Mouse (Mus musculus) stomach, postnatal 0 days (tissue): ENCODE data around the gene Gpc3.

Source experiments
- CTCF ChIP-seq: IDR thresholded peaks from 2 replicates; pipeline ENCODE4 v1.5.1; 2016; ENCODE audit warnings: antibody characterized with exemption, low read depth, mild to moderate bottlenecking, moderate library complexity
- EP300 ChIP-seq: optimal IDR thresholded peaks from 2 replicates; pipeline ENCODE3; 2016; ENCODE audit warnings: antibody characterized with exemption

DNA sequence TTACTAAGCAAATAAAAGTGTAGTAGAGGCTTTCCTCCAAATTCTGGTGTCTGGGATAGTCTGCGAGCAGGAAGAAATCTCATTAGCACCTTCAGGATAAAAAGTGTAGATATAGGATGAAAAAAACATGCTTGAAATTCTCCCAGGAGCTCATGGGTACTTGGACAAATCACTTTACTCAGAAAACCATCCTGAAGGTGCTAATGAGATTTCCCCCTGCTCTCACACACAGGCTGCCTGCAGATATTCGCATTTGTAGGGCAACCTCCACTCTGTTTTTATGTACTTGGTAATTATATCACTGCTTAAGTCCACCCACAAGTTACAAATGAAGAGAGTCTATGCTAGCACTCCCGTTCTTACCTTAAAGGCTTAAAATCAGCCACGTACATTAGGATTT is 308.5 kb downstream of the Gpc3 start:
- TF ChIP-seq CTCF = no peak
- no peak for TF ChIP-seq EP300
